Mouse (Mus musculus) left cerebral cortex, adult 2 months (tissue): ENCODE results near the gene Cep41. TPM values are rescaled to one million over a fixed set of nuclear protein-coding genes. Genes with fewer than 3 reads are reported as not detected.

Experiments
- DNase-seq, 2 experiments: peaks; one replicate each; pipeline ENCODE4 v3.0.0; 2021 to 2022; ENCODE audit warnings: low spot score in 2 of 2, mixed read lengths in 1 of 2; ENCODE audit errors: extremely low spot score in 1 of 2
- H3K27ac ChIP-seq: fragments of 200-600 bp; 2 replicates; pipeline ENCODE4 v1.8.1; 2022
- H3K4me3 ChIP-seq: fragments of 200-600 bp; 2 replicates; pipeline ENCODE4 v1.8.1; 2022
- CTCF ChIP-seq: fragments of 200-600 bp; IDR thresholded peaks from 2 replicates; pipeline ENCODE4 v1.8.1; 2022; ENCODE audit warnings: antibody characterized with exemption, mild to moderate bottlenecking, moderate library complexity
- intact Hi-C: fragments of 180-260 bp; cut with DNase I; formaldehyde crosslinking; loops from one replicate; pipeline ENCODE4 v1.15.1; 2025
- total RNA-seq, 2 experiments: library from RNA; stranded (reverse); gene quantifications; 2 replicates each; pipeline ENCODE4 v1.2.3; 2021

The Cep41 gene
- total RNA-seq, 2 experiments from 2014 or later, result 6.5 to 9.2 TPM

GRCm38 (mm10) chr6:30703977-30704602 is 10.5 kb upstream of the Cep41 start:
- no peak overlapping the region for H3K4me3 ChIP-seq
- TF ChIP-seq CTCF, result no peak
- no peak for DNase-seq
- intact Hi-C loops, result no loop called here
- no peak overlapping the region for H3K27ac ChIP-seq

DNA sequence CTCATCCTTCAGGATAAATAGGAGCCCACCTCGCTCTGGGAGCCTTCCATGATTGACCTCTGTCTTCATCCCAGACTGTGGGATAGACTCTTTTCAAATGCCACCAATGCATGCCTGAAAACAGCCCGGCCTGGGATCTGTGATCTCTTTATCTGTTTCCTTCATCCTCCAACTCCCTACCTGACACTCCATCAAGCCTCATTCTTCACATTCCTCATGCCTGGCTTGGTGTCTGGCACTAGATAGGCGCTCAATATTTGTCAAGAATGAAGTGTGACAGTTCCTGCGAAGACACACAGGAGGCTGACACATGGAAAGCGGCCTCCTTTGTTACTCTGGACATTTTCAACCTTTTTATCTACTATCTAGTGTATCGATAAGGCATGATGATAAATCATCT is 9.9 kb upstream of the Cep41 start:
- DNase-seq, result no peak
- H3K27ac ChIP-seq, result no peak overlapping the region
- intact Hi-C loops, result no loop called here
- no peak overlapping the region for H3K4me3 ChIP-seq
- no peak for TF ChIP-seq CTCF

GRCm38 (mm10) chr6:30702881-30703280 is 9.3 kb upstream of the Cep41 start:
- DNase-seq, result no peak
- no peak for TF ChIP-seq CTCF
- Histone ChIP-seq H3K4me3 (no peak overlapping the region), H3K27ac (no peak overlapping the region)
- intact Hi-C loops, result no loop called here

- no peak for DNase-seq
- no peak for TF ChIP-seq CTCF
- intact Hi-C loops, result no loop called here
- H3K27ac ChIP-seq, result no peak overlapping the region
- H3K4me3 ChIP-seq, result no peak overlapping the region
Measured at GRCm38 (mm10) chr6:30700182-30700581, 6.6 kb upstream of the Cep41 start.

GRCm38 (mm10) chr6:30698036-30698435 is 4.5 kb upstream of the Cep41 start:
- intact Hi-C loops, result no loop called here
- no peak for TF ChIP-seq CTCF
- Histone ChIP-seq H3K4me3 (no peak overlapping the region), H3K27ac (no peak overlapping the region)
- no peak for DNase-seq

GRCm38 (mm10) chr6:30697464-30697863 is 3.9 kb upstream of the Cep41 start:
- Histone ChIP-seq H3K4me3 (no peak overlapping the region), H3K27ac (no peak overlapping the region)
- no peak for DNase-seq
- no peak for TF ChIP-seq CTCF
- intact Hi-C loops, result no loop called here

DNA sequence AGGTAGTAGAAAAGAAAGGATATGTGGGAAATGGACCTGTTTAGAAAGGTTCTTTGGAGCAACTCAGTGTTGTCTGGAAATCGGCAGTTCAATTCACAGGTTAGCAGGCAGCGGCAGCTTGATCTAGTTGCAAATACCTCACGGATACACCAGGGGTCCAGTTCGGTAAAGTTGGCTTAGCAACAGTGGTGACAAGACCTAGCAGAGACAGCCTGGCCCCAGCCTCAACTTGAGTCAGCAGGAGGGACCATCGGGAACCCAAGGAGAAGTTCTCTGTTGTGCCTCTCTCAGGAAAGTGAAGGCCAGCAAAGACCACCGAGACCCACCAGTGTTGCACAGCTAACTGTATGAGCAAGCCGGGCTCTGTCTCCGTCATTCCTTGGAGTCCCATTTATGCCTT is 1.6 kb upstream of the Cep41 start:
- DNase-seq, result no peak
- H3K27ac ChIP-seq, result no peak overlapping the region
- intact Hi-C loops, result no loop called here
- TF ChIP-seq CTCF, result no peak
- no peak overlapping the region for H3K4me3 ChIP-seq

- Histone ChIP-seq H3K27ac (peak overlapping the region; percentile 82), H3K4me3 (peak overlapping the region; percentile 42)
- intact Hi-C loops, result no loop called here
- DNase-seq, result peak in 1 of 2 experiments; percentile 44
- TF ChIP-seq CTCF, result no peak
Measured at GRCm38 (mm10) chr6:30694209-30694608, 660 bp upstream of the Cep41 start.

DNA sequence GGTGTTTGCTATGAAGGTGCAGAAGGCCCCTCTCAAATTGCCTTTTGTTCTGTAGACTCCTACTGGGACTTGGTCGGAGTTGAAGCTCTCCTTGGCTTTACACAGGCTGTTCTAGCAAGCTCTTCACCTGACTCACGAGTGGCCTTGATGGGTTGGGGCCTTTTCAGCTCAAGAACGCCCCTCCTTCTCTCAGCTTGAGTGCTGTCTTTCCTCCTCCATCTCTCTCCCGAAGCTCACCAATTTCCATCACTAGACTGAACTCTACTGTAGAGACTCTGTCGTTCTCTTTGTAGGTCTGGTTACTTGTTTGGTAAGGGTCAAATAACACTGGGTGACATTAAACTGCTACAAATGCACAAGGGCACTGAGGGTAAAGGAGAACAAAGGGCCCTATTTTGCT is 723 bp downstream of the Cep41 start:
- no peak for DNase-seq
- Histone ChIP-seq H3K27ac (peak overlapping the region; percentile 99), H3K4me3 (peak overlapping the region; percentile 67)
- intact Hi-C loops, result loop anchor here (2.0 kb wide), 1 partner anchor 18 kb away; no protein-coding TSS in a partner anchor
- no peak for TF ChIP-seq CTCF

GRCm38 (mm10) chr6:30687198-30687597 is 6.4 kb downstream of the Cep41 start:
- Histone ChIP-seq H3K27ac (no peak overlapping the region), H3K4me3 (no peak overlapping the region)
- no peak for DNase-seq
- no peak for TF ChIP-seq CTCF
- intact Hi-C loops, result no loop called here

GRCm38 (mm10) chr6:30684570-30684969 is 9.0 kb downstream of the Cep41 start:
- DNase-seq, result no peak
- Histone ChIP-seq H3K4me3 (no peak overlapping the region), H3K27ac (no peak overlapping the region)
- no peak for TF ChIP-seq CTCF
- intact Hi-C loops, result no loop called here

GRCm38 (mm10) chr6:30681935-30682900 is 11.3 kb downstream of the Cep41 start:
- no peak for TF ChIP-seq CTCF
- peak in 1 of 2 experiments; percentile 43 for DNase-seq
- Histone ChIP-seq H3K4me3 (no peak overlapping the region), H3K27ac (no peak overlapping the region)
- intact Hi-C loops, result no loop called here
